Mouse (Mus musculus) kidney, adult 18-20 months (tissue): ENCODE data around the gene Tldc2.

ENCODE experiments used
- DNase-seq: peaks from one replicate; pipeline ENCODE4 v3.0.0; 2021

Tldc2 gene

GRCm38 (mm10) chr2:157086796-157087195 is at the start of gene Tldc2:
Tldc2 (plus strand) TSS chr2:157087055.
- peak; percentile 27 for DNase-seq

- DNase-seq, result no peak
These were observed 49.6 kb upstream of the Tldc2 start for GRCm38 (mm10) chr2:157037303-157037702.

- DNase-seq, result no peak
These were observed 46.8 kb upstream of the Tldc2 start for GRCm38 (mm10) chr2:157039900-157040648.

GRCm38 (mm10) chr2:157040649-157041046 is 46.2 kb upstream of the Tldc2 start:
- DNase-seq, result no peak

- no peak for DNase-seq
These were observed 45.4 kb upstream of the Tldc2 start for GRCm38 (mm10) chr2:157041421-157041820.

GRCm38 (mm10) chr2:157043556-157043955 is 43.3 kb upstream of the Tldc2 start:
- DNase-seq, result no peak

GRCm38 (mm10) chr2:157043987-157044386 is 42.9 kb upstream of the Tldc2 start:
- no peak for DNase-seq

GRCm38 (mm10) chr2:157045932-157046331 is 40.9 kb upstream of the Tldc2 start:
- DNase-seq, result no peak

- DNase-seq, result no peak
These were observed 39.9 kb upstream of the Tldc2 start for GRCm38 (mm10) chr2:157046956-157047355.

- DNase-seq, result no peak
These were observed 38.3 kb upstream of the Tldc2 start for GRCm38 (mm10) chr2:157048395-157049181.

- no peak for DNase-seq
These were observed 37.0 kb upstream of the Tldc2 start for GRCm38 (mm10) chr2:157049831-157050243.

- DNase-seq, result no peak
These were observed 34.4 kb upstream of the Tldc2 start for GRCm38 (mm10) chr2:157052448-157052847.

GRCm38 (mm10) chr2:157053124-157053523 is 33.7 kb upstream of the Tldc2 start:
- no peak for DNase-seq

- DNase-seq, result no peak
These were observed 33.1 kb upstream of the Tldc2 start for GRCm38 (mm10) chr2:157053787-157054186.

- no peak for DNase-seq
These were observed 32.6 kb upstream of the Tldc2 start for GRCm38 (mm10) chr2:157054297-157054696.

GRCm38 (mm10) chr2:157054816-157055215 is 32.0 kb upstream of the Tldc2 start:
- no peak for DNase-seq

GRCm38 (mm10) chr2:157055721-157056120 is 31.1 kb upstream of the Tldc2 start:
- DNase-seq, result no peak

- DNase-seq, result no peak
These were observed 29.7 kb upstream of the Tldc2 start for GRCm38 (mm10) chr2:157057186-157057585.

- DNase-seq, result no peak
These were observed 29.1 kb upstream of the Tldc2 start for GRCm38 (mm10) chr2:157057758-157058157.

GRCm38 (mm10) chr2:157058342-157058998 is 28.4 kb upstream of the Tldc2 start:
- DNase-seq, result peak; percentile 34

GRCm38 (mm10) chr2:157059166-157059565 is 27.7 kb upstream of the Tldc2 start:
- no peak for DNase-seq

GRCm38 (mm10) chr2:157060037-157060436 is 26.8 kb upstream of the Tldc2 start:
- DNase-seq, result no peak

GRCm38 (mm10) chr2:157060557-157061305 is 26.1 kb upstream of the Tldc2 start:
- no peak for DNase-seq
